Comparison of ENCODE assay signal across 8 mouse cellular contexts in the genomic region with DNA sequence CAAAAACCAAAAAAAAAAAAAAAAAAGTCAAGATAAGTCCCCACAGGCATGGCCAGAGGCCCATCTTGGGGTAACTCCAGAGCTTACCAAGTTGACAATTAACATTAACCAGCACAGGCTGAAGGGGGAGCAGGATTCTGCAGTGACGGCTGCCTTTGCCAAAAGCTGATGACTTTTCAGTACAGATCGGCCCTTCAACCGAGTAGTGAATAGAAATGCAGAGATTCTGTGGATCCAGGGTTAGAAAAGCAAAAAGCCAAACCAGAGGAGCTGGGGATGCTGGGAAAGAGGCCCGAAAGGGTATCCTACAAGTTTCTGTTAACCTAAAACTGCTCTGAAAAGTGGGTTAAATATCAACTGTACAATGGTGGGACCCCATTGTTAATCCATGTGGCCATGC. TPM values are rescaled to one million over a fixed set of nuclear protein-coding genes. Genes with fewer than 3 reads are reported as not detected.
DNase-seq lines count a peak whose midpoint lies in the region; ATAC-seq and TF ChIP-seq lines count a peak whose summit lies in the region.

No protein-coding gene starts in this region.

- peak overlapping the region; percentile 82 for H3K9ac ChIP-seq in heart, postnatal 0 days (replicated peaks; ENCODE audit: low read depth, low read length)

- H3K4me3 ChIP-seq in brown adipose tissue, adult 24 weeks (ENCODE audit: insufficient read depth, low read depth, low read length), result peak overlapping the region; percentile 82
- H3K4me3 ChIP-seq in heart, postnatal 0 days (ENCODE audit: low read depth, low read length), result peak overlapping the region; percentile 70
- peak overlapping the region; percentile 60 for H3K4me3 ChIP-seq in midbrain, embryonic 10.5 days

- H3K9me3 ChIP-seq in heart, postnatal 0 days (replicated peaks; ENCODE audit: control insufficient read depth, low read length), result no peaks in the 10 kb centered on the region
- H3K9me3 ChIP-seq in midbrain, embryonic 10.5 days (replicated peaks), result no peaks in the 10 kb centered on the region; the same call in 1 of the 2 replicates

- peak overlapping the region; percentile 50 for H3K27ac ChIP-seq in brown adipose tissue, adult 24 weeks (replicated peaks; ENCODE audit: low read depth, low read length)
- peak overlapping the region; percentile 100 for H3K27ac ChIP-seq in heart, postnatal 0 days (ENCODE audit: low read depth)
- H3K27ac ChIP-seq in midbrain, embryonic 10.5 days (replicated peaks), result peak overlapping the region; percentile 88

- 20% methylated on average over 4 of the region's 4 CpGs for WGBS in heart, postnatal 0 days
- WGBS in midbrain, embryonic 10.5 days, result 56% methylated on average over 4 of the region's 4 CpGs

- H3K27me3 ChIP-seq in heart, postnatal 0 days (ENCODE audit: control insufficient read depth, insufficient read depth, low read length), result no peaks in the 10 kb centered on the region
- H3K27me3 ChIP-seq in midbrain, embryonic 10.5 days (ENCODE audit: low read depth, poor library complexity, severe bottlenecking), result peaks cover 7% of the 10 kb centered on the region

- ATAC-seq in heart, postnatal 0 days (ENCODE audit: insufficient read depth, low read depth), result peak; percentile 69
- ATAC-seq in erythroblast, adult 5-6 weeks (replicated peaks; ENCODE audit: low FRiP score, poor library complexity, severe bottlenecking), result no peak

- TF ChIP-seq EP300 in heart, postnatal 0 days (IDR thresholded peaks at IDR 0.05; ENCODE audit: low read depth), result no peak

- H3K4me1 ChIP-seq in brown adipose tissue, adult 24 weeks (ENCODE audit: control insufficient read depth, insufficient read depth, insufficient read length, low read length), result no peaks in the 10 kb centered on the region
- peaks cover 4% of the 10 kb centered on the region; the same call in 1 of the 2 replicates for H3K4me1 ChIP-seq in heart, postnatal 0 days (ENCODE audit: control insufficient read depth, insufficient read depth)
- peaks cover 24% of the 10 kb centered on the region for H3K4me1 ChIP-seq in midbrain, embryonic 10.5 days

- TF ChIP-seq CTCF in heart, postnatal 0 days (IDR thresholded peaks at IDR 0.05; ENCODE audit: low read depth), result 0 out of 2 replicates have a peak, but pooled peaks have one; percentile 5

- H3K4me2 ChIP-seq in heart, postnatal 0 days (ENCODE audit: low read depth, low read length), result peak overlapping the region; percentile 71

- DNase-seq in embryo, embryonic 10.5 days (ENCODE audit: low spot score), result peak; percentile 50
- no peak for DNase-seq in embryo, embryonic 10 days (ENCODE audit: low spot score)
- peak; percentile 72 for DNase-seq in heart, postnatal 0 days (ENCODE audit: low spot score)
- peak; percentile 70 to 78 for DNase-seq in kidney, postnatal 36 days
- no peak for DNase-seq in midbrain, embryonic 10.5 days (ENCODE audit: low spot score)
- DNase-seq in right cerebral cortex, postnatal 36 days (ENCODE audit: low spot score in 2 of 2), result no peak

- no peaks in the 10 kb centered on the region for H3K36me3 ChIP-seq in heart, postnatal 0 days (replicated peaks; ENCODE audit: control insufficient read depth, insufficient read depth, low read length)
- H3K36me3 ChIP-seq in midbrain, embryonic 10.5 days, result no peaks in the 10 kb centered on the region

RNA-seq across cellular contexts. Expression of gene Skor1, which starts 40.2 kb away (rescaled TPM):
- not detected in 2 replicates for polyA plus RNA-seq in brown adipose tissue, adult 24 weeks (2012; ENCODE audit: insufficient read depth, insufficient read length, missing spikeins)
- not detected in 2 replicates for total RNA-seq in heart, postnatal 0 days (2014; rRNA removed; ENCODE audit: low replicate concordance)
- not detected in 2 replicates for polyA plus RNA-seq in heart, postnatal 0 days (2015; fragmentation: Nextera tagmentation; extraction: Ambion mirVana)
- 0.12 TPM in 1 of 2 replicates, not detected in the other for polyA plus RNA-seq in midbrain, embryonic 10.5 days (2016; fragmentation: Nextera tagmentation; extraction: Ambion mirVana)
- not detected in 2 replicates for total RNA-seq in erythroblast, adult 5-6 weeks (2015; ENCODE audit: low replicate concordance)
- not detected in 2 replicates for total RNA-seq in erythroblast, adult 5-6 weeks (2017; ENCODE audit: low replicate concordance)

Comparison
In these comparisons a context has a peak if more than half of its experiments do, and no peak if none do; other contexts are left out.
1. DNase-seq: peak in embryo, embryonic 10.5 days (single experiment), heart, postnatal 0 days (single experiment) and kidney, postnatal 36 days (2 of 2); none in embryo, embryonic 10 days (single experiment), midbrain, embryonic 10.5 days (single experiment) and right cerebral cortex, postnatal 36 days (0 of 2).
2. H3K27ac ChIP-seq: peak in every context shown above with its lines; median percentile 100 in heart, postnatal 0 days; 88 in midbrain, embryonic 10.5 days; 50 in brown adipose tissue, adult 24 weeks.
3. Peak in every context shown above with its lines, with median percentiles within 50 percentile points of each other: H3K4me3 ChIP-seq.